Mouse (Mus musculus): ENCODE results near the gene Sub1. TPM values are rescaled to one million over a fixed set of nuclear protein-coding genes. Genes with fewer than 3 reads are reported as not detected.

Gene Sub1
- polyA plus RNA-seq, 1 experiment from 2014 or later = 669 TPM

DNA sequence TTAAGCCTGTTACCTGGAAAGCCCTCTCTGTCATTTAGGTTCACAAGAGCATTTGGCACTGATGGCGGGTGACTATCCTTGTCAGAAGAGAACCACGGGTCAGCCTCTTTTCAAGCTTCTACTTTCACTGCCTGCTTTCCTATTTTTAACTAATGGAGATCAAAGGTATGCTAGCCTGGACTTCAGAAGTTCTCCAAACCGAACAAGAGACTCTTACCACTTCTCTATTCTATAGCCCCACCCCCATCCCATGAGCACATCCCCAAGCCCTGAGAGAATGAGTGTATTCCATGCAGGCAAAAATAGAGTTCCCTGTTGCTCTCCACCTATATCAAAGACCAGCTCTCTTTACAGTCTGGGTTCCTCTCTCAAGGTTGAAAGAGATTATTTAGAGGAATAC, 31.0 kb upstream of the Sub1 start:
- Histone ChIP-seq H3K4me3 (no peak overlapping the region), H3K4me2 (no peak overlapping the region), H3K36me3 (no peaks in the 10 kb centered on the region), H3K9ac (no peak overlapping the region), H3K27ac (no peak overlapping the region), H3K9me3 (no peaks in the 10 kb centered on the region), H3K27me3 (no peaks in the 10 kb centered on the region), H3K4me1 (0 out of 2 replicates have a peak, but pooled peaks cover 2% of the 10 kb centered on the region)
- no peak for ATAC-seq (ENCODE audit: insufficient number of reproducible peaks, low FRiP score, low TSS enrichment, low read depth)
- 66% methylated on average over 3 of the region's 3 CpGs for WGBS

DNA sequence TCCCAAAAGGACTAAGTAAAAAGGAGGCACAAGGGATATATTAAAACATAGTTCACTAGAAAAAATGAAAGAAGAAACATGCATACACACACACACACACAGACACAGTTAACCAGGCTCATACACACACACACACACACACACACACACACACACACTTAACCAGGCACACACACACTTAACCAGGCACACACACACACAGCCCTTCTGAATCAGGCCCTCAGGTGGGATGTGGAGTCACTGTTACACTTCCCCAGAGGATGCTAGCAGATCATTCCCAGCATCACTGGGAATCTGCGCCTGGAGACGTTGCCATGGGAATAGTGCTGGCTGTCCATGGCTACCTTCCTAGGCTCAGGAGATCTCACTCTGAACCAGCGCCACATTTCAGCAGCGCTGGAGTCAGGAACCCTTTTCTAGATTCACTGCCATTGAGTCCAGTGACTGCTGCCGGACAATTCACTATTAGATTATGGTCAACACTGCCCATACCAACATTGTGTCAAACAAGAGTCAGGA, 30.2 kb upstream of the Sub1 start:
- H3K4me2 ChIP-seq = no peak overlapping the region
- no peaks in the 10 kb centered on the region for H3K27me3 ChIP-seq
- ATAC-seq (ENCODE audit: insufficient number of reproducible peaks, low FRiP score, low TSS enrichment, low read depth) = no peak
- H3K36me3 ChIP-seq = no peaks in the 10 kb centered on the region
- 89% methylated on average over 5 of the region's 5 CpGs for WGBS
- H3K4me3 ChIP-seq = no peak overlapping the region
- H3K4me1 ChIP-seq = 0 out of 2 replicates have a peak, but pooled peaks cover 2% of the 10 kb centered on the region
- H3K9ac ChIP-seq = no peak overlapping the region
- H3K9me3 ChIP-seq = no peaks in the 10 kb centered on the region
- H3K27ac ChIP-seq = no peak overlapping the region

DNA sequence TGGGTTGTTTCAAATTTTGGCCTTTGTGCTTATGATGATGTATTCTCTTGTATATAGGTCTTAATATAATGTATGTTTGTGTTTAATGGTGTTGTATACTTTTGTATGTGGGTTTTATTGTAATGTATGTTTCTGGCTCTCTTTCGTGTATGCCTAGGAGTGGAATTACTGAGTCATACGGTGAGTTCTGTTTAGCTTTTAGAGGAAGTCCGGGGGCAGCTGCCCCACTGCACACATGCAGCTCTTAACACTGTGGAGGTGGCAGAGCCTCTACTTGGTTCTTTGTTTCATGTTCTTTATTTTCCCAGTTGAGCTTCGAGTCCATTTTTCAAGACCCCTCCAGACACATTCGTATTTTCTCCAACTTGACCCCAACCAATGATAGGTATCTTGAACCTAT, 29.2 kb upstream of the Sub1 start:
- H3K9me3 ChIP-seq = no peaks in the 10 kb centered on the region
- H3K9ac ChIP-seq = no peak overlapping the region
- no peaks in the 10 kb centered on the region for H3K27me3 ChIP-seq
- WGBS = 68% methylated on average over 5 of the region's 5 CpGs
- H3K36me3 ChIP-seq = no peaks in the 10 kb centered on the region
- H3K4me1 ChIP-seq = 0 out of 2 replicates have a peak, but pooled peaks cover 2% of the 10 kb centered on the region
- H3K4me3 ChIP-seq = no peak overlapping the region
- no peak for ATAC-seq (ENCODE audit: insufficient number of reproducible peaks, low FRiP score, low TSS enrichment, low read depth)
- H3K4me2 ChIP-seq = no peak overlapping the region
- H3K27ac ChIP-seq = no peak overlapping the region

DNA sequence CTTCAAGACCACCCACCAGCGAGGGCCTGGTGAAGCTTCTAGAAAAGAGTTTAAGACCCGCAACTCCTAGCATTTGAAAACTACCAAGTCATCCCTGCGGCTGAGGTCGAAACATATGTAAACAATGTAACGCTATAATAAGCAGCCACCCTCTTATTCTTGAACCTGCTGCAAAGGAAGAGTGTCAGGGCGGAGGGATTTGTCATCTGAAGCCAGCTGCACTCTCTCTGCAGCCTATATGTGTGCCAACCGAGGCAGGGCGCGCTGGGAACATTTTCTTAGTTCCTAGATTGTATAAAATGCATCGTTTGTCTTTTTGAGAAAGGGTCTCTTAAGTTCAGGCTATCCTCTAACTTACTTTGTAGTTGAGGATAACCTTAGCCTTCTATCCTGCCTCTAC, 28.6 kb upstream of the Sub1 start:
- Histone ChIP-seq H3K9ac (no peak overlapping the region), H3K4me3 (no peak overlapping the region), H3K4me1 (0 out of 2 replicates have a peak, but pooled peaks cover 2% of the 10 kb centered on the region), H3K27me3 (no peaks in the 10 kb centered on the region), H3K9me3 (no peaks in the 10 kb centered on the region), H3K36me3 (no peaks in the 10 kb centered on the region), H3K4me2 (no peak overlapping the region), H3K27ac (no peak overlapping the region)
- WGBS = 79% methylated on average over 10 of the region's 10 CpGs
- ATAC-seq (ENCODE audit: insufficient number of reproducible peaks, low FRiP score, low TSS enrichment, low read depth) = no peak

GRCm38 (mm10) chr15:12024791-12025268, 28.0 kb upstream of the Sub1 start:
- WGBS = 36% methylated on average over 14 of the region's 14 CpGs
- no peaks in the 10 kb centered on the region for H3K27me3 ChIP-seq
- H3K9me3 ChIP-seq = no peaks in the 10 kb centered on the region
- no peak overlapping the region for H3K4me2 ChIP-seq
- 0 out of 2 replicates have a peak, but pooled peaks cover 2% of the 10 kb centered on the region for H3K4me1 ChIP-seq
- no peaks in the 10 kb centered on the region for H3K36me3 ChIP-seq
- no peak overlapping the region for H3K4me3 ChIP-seq
- no peak for ATAC-seq (ENCODE audit: insufficient number of reproducible peaks, low FRiP score, low TSS enrichment, low read depth)
- H3K27ac ChIP-seq = no peak overlapping the region
- H3K9ac ChIP-seq = no peak overlapping the region

DNA sequence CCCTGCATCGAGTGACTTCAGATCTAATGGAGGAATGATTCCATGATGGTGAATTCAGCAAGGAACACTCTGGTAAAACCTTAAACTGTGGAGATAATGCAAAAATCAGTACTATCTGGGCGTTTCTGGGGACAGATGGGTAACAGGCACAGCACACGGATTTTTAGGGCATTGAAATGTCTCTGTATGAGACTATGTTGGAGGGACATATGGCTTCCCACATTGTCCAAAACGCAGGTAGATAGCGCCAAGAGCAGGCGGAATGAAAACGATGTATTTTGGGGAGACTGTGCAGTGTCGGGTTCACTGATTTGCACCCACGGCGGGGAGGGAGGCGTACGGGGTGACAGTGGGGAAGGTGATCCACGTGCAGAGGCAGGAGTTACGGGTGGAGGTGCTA, 22.7 kb upstream of the Sub1 start:
- H3K27me3 ChIP-seq = no peaks in the 10 kb centered on the region
- H3K4me3 ChIP-seq = no peak overlapping the region
- H3K27ac ChIP-seq = no peak overlapping the region
- no peak for ATAC-seq (ENCODE audit: insufficient number of reproducible peaks, low FRiP score, low TSS enrichment, low read depth)
- no peak overlapping the region for H3K9ac ChIP-seq
- H3K9me3 ChIP-seq = no peaks in the 10 kb centered on the region
- WGBS = 85% methylated on average over 14 of the region's 14 CpGs
- H3K4me1 ChIP-seq = peaks cover 12% of the 10 kb centered on the region
- H3K36me3 ChIP-seq = no peaks in the 10 kb centered on the region
- H3K4me2 ChIP-seq = no peak overlapping the region

- Histone ChIP-seq H3K4me2 (0 out of 2 replicates have a peak overlapping the region, but pooled peaks have one; percentile 14), H3K36me3 (no peaks in the 10 kb centered on the region), H3K4me3 (no peak overlapping the region), H3K27ac (no peak overlapping the region), H3K27me3 (no peaks in the 10 kb centered on the region), H3K4me1 (peaks cover 12% of the 10 kb centered on the region), H3K9me3 (no peaks in the 10 kb centered on the region), H3K9ac (no peak overlapping the region)
- 24% methylated on average over 6 of the region's 6 CpGs for WGBS
- no peak for ATAC-seq (ENCODE audit: insufficient number of reproducible peaks, low FRiP score, low TSS enrichment, low read depth)
Observed at GRCm38 (mm10) chr15:12018428-12018757, 21.6 kb upstream of the Sub1 start.

- H3K27ac ChIP-seq = no peak overlapping the region
- whole genome bisulfite sequencing = 27% methylated on average over 13 of the region's 13 CpGs
- H3K36me3 ChIP-seq = no peaks in the 10 kb centered on the region
- peaks cover 12% of the 10 kb centered on the region for H3K4me1 ChIP-seq
- H3K9me3 ChIP-seq = no peaks in the 10 kb centered on the region
- no peak overlapping the region for H3K4me3 ChIP-seq
- no peaks in the 10 kb centered on the region for H3K27me3 ChIP-seq
- H3K9ac ChIP-seq = no peak overlapping the region
- ATAC-seq (ENCODE audit: insufficient number of reproducible peaks, low FRiP score, low TSS enrichment, low read depth) = no peak
- 0 out of 2 replicates have a peak overlapping the region, but pooled peaks have one; percentile 14 for H3K4me2 ChIP-seq
Observed at GRCm38 (mm10) chr15:12017700-12018427, 21.1 kb upstream of the Sub1 start.

DNA sequence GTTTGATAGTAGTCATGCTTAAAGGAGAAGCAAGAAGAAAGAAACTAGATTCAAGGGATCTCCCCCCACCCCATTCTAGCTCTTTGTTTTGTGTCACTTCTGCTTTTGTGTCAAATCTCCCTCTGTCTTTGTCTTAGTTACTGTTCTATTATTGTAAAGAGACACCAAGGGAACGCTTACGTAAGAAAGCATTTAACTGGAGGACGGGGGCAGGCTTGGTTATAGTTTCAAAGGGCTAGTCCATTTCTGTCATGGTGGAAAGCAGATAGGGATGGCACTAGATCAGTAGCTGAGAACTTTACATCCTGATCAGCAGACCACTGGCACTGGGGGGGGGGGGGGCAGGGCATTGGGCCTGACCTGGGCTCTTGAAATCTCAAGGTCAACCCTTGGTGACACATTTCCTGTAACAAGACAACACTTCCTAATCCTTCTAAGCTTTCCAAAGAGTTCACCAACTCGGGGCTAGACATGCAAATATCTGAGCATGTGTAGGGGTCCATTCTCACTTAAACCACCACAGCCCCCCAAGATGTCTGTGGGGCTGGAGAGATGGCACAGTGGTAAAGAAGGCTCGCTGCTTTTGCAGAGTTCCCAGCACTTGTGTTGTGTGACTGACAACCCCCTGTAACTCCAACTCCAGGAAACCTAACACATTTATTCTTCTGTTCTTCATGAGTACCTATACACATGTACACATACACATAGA, 17.6 kb upstream of the Sub1 start:
- H3K9me3 ChIP-seq = no peaks in the 10 kb centered on the region
- no peak overlapping the region for H3K27ac ChIP-seq
- no peak overlapping the region for H3K9ac ChIP-seq
- H3K4me3 ChIP-seq = no peak overlapping the region
- no peaks in the 10 kb centered on the region for H3K36me3 ChIP-seq
- WGBS = 80% methylated on average over 5 of the region's 5 CpGs
- H3K4me2 ChIP-seq = no peak overlapping the region
- H3K27me3 ChIP-seq = no peaks in the 10 kb centered on the region
- no peak for ATAC-seq (ENCODE audit: insufficient number of reproducible peaks, low FRiP score, low TSS enrichment, low read depth)
- H3K4me1 ChIP-seq = peaks cover 17% of the 10 kb centered on the region

DNA sequence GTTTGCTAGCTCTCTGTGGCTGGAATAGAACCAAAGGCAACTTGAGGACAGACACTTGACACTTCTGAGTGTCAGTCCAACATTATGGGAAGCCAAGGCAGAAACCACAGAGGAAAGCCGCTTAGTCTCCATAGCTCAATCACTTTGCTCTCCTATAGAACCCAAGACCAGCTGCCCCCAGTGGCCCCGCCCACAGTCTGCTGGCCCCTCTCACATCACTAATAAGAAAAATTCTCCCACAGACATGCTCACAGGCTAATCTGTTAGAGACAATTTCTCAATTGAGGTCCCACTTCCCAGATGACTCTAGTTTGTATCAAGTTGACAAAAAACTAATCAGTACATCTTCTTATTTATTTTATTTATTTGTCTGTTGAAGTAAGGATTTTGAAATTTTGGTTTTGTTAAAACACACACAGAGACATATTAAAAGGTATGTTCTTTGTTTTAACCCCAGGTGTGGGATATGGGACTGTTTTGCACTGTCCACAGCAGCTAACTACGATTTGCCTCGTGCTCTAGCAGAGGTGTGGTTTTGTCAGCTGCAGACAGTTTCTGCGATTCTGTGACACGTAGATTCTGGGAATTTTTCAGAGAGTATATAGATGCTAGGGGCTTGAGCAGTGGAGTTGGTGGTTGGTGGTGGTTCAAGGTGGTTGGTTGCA, 16.9 kb upstream of the Sub1 start:
- Histone ChIP-seq H3K36me3 (no peaks in the 10 kb centered on the region), H3K27me3 (no peaks in the 10 kb centered on the region), H3K4me2 (no peak overlapping the region), H3K27ac (no peak overlapping the region), H3K4me3 (no peak overlapping the region), H3K9ac (no peak overlapping the region), H3K4me1 (peaks cover 17% of the 10 kb centered on the region), H3K9me3 (no peaks in the 10 kb centered on the region)
- no peak for ATAC-seq (ENCODE audit: insufficient number of reproducible peaks, low FRiP score, low TSS enrichment, low read depth)
- WGBS = 71% methylated on average over 6 of the region's 6 CpGs

- WGBS = 32% methylated on average over 18 of the region's 18 CpGs
Observed at GRCm38 (mm10) chr15:12010602-12011044, 13.8 kb upstream of the Sub1 start.

More at GRCm38 (mm10) chr15:12010602-12011044, 13.8 kb upstream of the Sub1 start:
- Histone ChIP-seq H3K4me3 (peak overlapping the region; percentile 31), H3K27ac (no peak overlapping the region), H3K36me3 (no peaks in the 10 kb centered on the region), H3K4me1 (peaks cover 5% of the 10 kb centered on the region; the same call in 1 of the 2 replicates), H3K4me2 (peak overlapping the region; percentile 49), H3K9ac (no peak overlapping the region), H3K9me3 (no peaks in the 10 kb centered on the region), H3K27me3 (no peaks in the 10 kb centered on the region)
- ATAC-seq (ENCODE audit: insufficient number of reproducible peaks, low FRiP score, low TSS enrichment, low read depth) = no peak

Data from limb, embryonic 15.5 days (tissue).